Mouse (Mus musculus) hindbrain, embryonic 12.5 days (tissue): ENCODE measurements around the gene Kif3b. TPM values are rescaled to one million over a fixed set of nuclear protein-coding genes. Genes with fewer than 3 reads are reported as not detected.
"Not testable (repeated sequence)": the region's sequence is repeated elsewhere in the genome, so short reads cannot be mapped to it uniquely, and the experiment has no call there.

Experiments
- ATAC-seq: fragments of 200-750 bp; cut with Nextera tagmentation; 2 replicates; pipeline ENCODE4 v1.8.0; 2017; ENCODE audit warnings: moderate TSS enrichment; ENCODE audit not compliant: low FRiP score
- H3K27ac ChIP-seq: fragments of 300-500 bp; sonication (generic); 2 replicates; pipeline ENCODE4 v1.5.1; 2016; ENCODE audit warnings: mild to moderate bottlenecking
- H3K27me3 ChIP-seq: fragments of 300-500 bp; sonication (generic); 2 replicates; pipeline ENCODE4 v1.6.1; 2016; ENCODE audit warnings: mild to moderate bottlenecking
- H3K36me3 ChIP-seq: fragments of 300-500 bp; sonication (generic); 2 replicates; pipeline ENCODE4 v1.6.1; 2016; ENCODE audit warnings: mild to moderate bottlenecking
- H3K4me1 ChIP-seq: fragments of 300-500 bp; sonication (generic); 2 replicates; pipeline ENCODE4 v1.6.1; 2016
- H3K4me2 ChIP-seq: fragments of 300-500 bp; sonication (generic); replicated peaks from 2 replicates; pipeline ENCODE4 v1.6.1; 2016; ENCODE audit warnings: mild to moderate bottlenecking
- H3K4me3 ChIP-seq: fragments of 300-500 bp; sonication (generic); 2 replicates; pipeline ENCODE4 v1.5.1; 2016; ENCODE audit warnings: mild to moderate bottlenecking
- H3K9ac ChIP-seq: fragments of 300-500 bp; sonication (generic); 2 replicates; pipeline ENCODE4 v1.6.1; 2016; ENCODE audit warnings: mild to moderate bottlenecking, moderate library complexity
- H3K9me3 ChIP-seq: fragments of 300-500 bp; sonication (generic); replicated peaks from 2 replicates; pipeline ENCODE4 v1.6.1; 2016; ENCODE audit warnings: mild to moderate bottlenecking
- WGBS: fragments of 180-500 bp; shearing (Covaris S2); methylation state at CpG from one replicate; pipeline ENCODE4 v1.1.7; 2016; 5-methylcytosine and 5-hydroxymethylcytosine counted together
- polyA plus RNA-seq: library from polyadenylated mRNA; unstranded; fragments of >200 nt; fragmentation: Nextera tagmentation; extraction: Ambion mirVana; gene quantifications from 2 replicates; pipeline ENCODE4 v1.2.1, GENCODE M21; 2016

Gene Kif3b
- polyA plus RNA-seq, 1 experiment from 2014 or later, result 12.7 TPM

- H3K36me3 ChIP-seq, result peaks cover 58% of the 10 kb centered on the region
- WGBS, result 89% methylated on average over 2 of the region's 2 CpGs
- H3K27ac ChIP-seq, result no peak overlapping the region
- H3K27me3 ChIP-seq, result no peaks in the 10 kb centered on the region
- no peak for ATAC-seq
- no peak overlapping the region for H3K4me3 ChIP-seq
- H3K9me3 ChIP-seq, result no peaks in the 10 kb centered on the region
- H3K9ac ChIP-seq, result no peak overlapping the region
- no peak overlapping the region for H3K4me2 ChIP-seq
- H3K4me1 ChIP-seq, result peaks cover 11% of the 10 kb centered on the region; the same call in 1 of the 2 replicates
Observed at GRCm38 (mm10) chr2:153354648-153355047, 63.4 kb downstream of the Kif3b start.

- ATAC-seq, result no peak
- Histone ChIP-seq H3K27ac (no peak overlapping the region), H3K4me1 (no peaks in the 10 kb centered on the region), H3K27me3 (no peaks in the 10 kb centered on the region), H3K4me2 (no peak overlapping the region), H3K9me3 (no peaks in the 10 kb centered on the region), H3K36me3 (peaks cover 62% of the 10 kb centered on the region), H3K9ac (no peak overlapping the region), H3K4me3 (no peak overlapping the region)
- WGBS, result 95% methylated on average over 4 of the region's 4 CpGs
Observed at GRCm38 (mm10) chr2:153356784-153357183, 65.6 kb downstream of the Kif3b start.

DNA sequence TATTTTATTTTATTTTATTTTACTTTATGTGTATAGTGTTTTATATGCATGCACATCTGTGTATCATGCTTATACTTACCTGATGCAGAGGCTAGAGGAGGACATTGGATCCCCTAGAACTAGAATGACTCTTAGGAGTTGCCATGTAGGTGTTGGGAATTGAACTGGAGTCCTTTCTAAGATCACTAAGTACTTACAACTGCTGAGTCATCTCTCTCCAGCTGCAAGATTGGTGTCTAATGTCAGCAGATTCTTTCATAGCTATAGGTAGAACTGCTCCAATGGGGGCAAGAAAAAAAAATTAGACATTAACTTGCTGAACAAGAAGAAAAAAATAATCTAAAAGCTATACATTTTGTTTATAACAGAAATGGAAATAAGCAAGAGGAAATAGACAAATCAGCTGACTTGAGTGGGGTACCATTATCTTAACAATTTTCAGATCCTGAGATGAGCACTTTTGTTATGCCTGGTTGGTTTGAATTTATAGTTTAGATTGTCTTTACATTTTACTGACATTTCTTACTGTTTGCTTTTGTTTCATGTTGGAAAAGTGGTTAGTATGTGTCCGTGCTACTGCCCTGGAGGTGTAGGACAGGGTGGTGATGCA is 70.0 kb downstream of the Kif3b start:
- ATAC-seq, result no peak

DNA sequence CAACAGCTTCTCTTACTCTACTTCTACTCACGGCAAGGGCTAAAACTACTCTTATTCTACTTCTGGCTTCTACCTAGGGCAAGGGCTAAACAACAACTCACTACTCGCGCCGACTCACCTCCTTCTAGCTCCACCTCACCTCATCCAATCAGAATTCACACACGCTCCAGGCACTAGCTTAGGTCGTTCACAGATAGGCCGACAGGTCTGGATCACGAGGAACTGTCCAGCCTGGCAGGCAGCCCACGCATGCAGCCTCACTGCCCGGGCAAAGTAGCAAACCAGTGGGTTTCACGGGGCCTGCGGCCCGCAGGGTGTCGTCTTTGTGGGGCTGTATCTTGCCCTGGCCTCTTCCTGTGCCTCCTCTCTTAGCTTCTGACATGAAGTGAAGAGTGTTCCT is 73.3 kb downstream of the Kif3b start:
- not testable (repeated sequence) for H3K9ac ChIP-seq, H3K4me3 ChIP-seq, H3K27ac ChIP-seq, H3K4me2 ChIP-seq, H3K9me3 ChIP-seq, ATAC-seq, H3K4me1 ChIP-seq, H3K27me3 ChIP-seq
- WGBS, result 96% methylated on average over 14 of the region's 14 CpGs
- peaks cover 57% of the 10 kb centered on the region for H3K36me3 ChIP-seq

More for the DNA sequence above, 70.0 kb downstream of the Kif3b start:
- H3K4me3 ChIP-seq, result no peak overlapping the region
- no peak overlapping the region for H3K9ac ChIP-seq
- H3K9me3 ChIP-seq, result no peaks in the 10 kb centered on the region
- H3K4me2 ChIP-seq, result no peak overlapping the region
- no peak overlapping the region for H3K27ac ChIP-seq
- WGBS, result 97% methylated on average over 1 of the region's 1 CpGs
- H3K4me1 ChIP-seq, result no peaks in the 10 kb centered on the region
- no peaks in the 10 kb centered on the region for H3K27me3 ChIP-seq
- peaks cover 61% of the 10 kb centered on the region for H3K36me3 ChIP-seq

DNA sequence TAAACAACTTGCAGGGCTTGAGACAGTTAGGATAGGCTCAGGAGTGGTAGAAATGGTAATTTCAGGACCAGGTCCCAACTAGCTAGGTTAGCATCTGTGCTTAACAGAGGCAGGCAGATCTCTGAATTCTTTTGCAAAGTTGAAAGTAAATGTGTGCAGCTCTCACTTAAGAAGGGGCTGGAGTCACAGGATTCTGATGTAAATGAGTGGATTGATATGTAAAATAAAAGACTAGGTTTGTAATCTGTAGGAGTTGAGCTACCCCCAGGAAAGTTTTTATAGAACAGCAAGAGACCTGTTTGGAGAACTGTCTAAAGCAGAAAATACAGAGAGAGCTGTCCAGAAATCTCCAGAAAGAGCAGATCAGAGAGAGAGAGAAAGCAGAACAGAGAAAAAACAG is 79.7 kb downstream of the Kif3b start:
- peaks cover 28% of the 10 kb centered on the region for H3K36me3 ChIP-seq
- H3K9ac ChIP-seq, result no peak overlapping the region
- H3K4me2 ChIP-seq, result no peak overlapping the region
- no peak overlapping the region for H3K4me3 ChIP-seq
- no peak for ATAC-seq
- H3K4me1 ChIP-seq, result no peaks in the 10 kb centered on the region
- H3K27ac ChIP-seq, result no peak overlapping the region
- no peaks in the 10 kb centered on the region for H3K9me3 ChIP-seq
- no peaks in the 10 kb centered on the region for H3K27me3 ChIP-seq

GRCm38 (mm10) chr2:153375380-153375779 is 84.2 kb downstream of the Kif3b start:
- Histone ChIP-seq H3K36me3 (peaks cover 6% of the 10 kb centered on the region; the same call in 1 of the 2 replicates), H3K9ac (no peak overlapping the region), H3K27ac (no peak overlapping the region), H3K4me3 (no peak overlapping the region), H3K4me1 (no peaks in the 10 kb centered on the region), H3K4me2 (no peak overlapping the region), H3K9me3 (no peaks in the 10 kb centered on the region), H3K27me3 (no peaks in the 10 kb centered on the region)
- ATAC-seq, result no peak
- WGBS, result 89% methylated on average over 2 of the region's 2 CpGs

DNA sequence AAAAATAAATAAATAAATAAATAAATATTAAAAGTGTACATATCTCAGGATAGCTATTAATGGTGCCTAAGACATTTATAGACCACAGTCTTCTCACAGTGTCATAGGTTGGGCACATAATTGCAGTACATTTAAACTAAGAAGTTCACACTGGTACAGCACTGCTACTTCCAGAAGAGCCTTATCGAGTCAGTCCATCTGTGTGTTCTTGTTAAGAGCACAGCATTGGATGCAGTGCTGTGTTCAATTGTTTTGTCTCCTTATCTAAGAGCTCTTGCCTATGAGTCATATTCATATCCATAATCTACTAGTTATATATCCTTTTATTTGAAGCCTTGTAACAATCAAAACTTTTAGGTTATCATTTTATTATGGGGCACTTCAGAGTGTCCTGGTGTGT is 89.3 kb downstream of the Kif3b start:
- no peaks in the 10 kb centered on the region for H3K9me3 ChIP-seq
- no peak overlapping the region for H3K4me2 ChIP-seq
- WGBS, result 97% methylated on average over 1 of the region's 1 CpGs
- H3K4me1 ChIP-seq, result no peaks in the 10 kb centered on the region
- H3K36me3 ChIP-seq, result peaks cover 28% of the 10 kb centered on the region
- no peak overlapping the region for H3K4me3 ChIP-seq
- ATAC-seq, result no peak
- no peak overlapping the region for H3K27ac ChIP-seq
- H3K27me3 ChIP-seq, result no peaks in the 10 kb centered on the region
- no peak overlapping the region for H3K9ac ChIP-seq

Other genes with a start within 250 kb of the Kif3b start
- 2.8 and 3.3 TPM in 2 replicates for gene Ccm2l, start 225.5 kb upstream of the Kif3b start, polyA plus RNA-seq
- 2.9 and 3.5 TPM in 2 replicates for gene Hck, start 182.9 kb upstream of the Kif3b start, polyA plus RNA-seq
- gene Tm9sf4, start 130.1 kb upstream of the Kif3b start, polyA plus RNA-seq, result 83.9 and 84.7 TPM in 2 replicates
- gene Tspyl3, start 66.0 kb upstream of the Kif3b start, polyA plus RNA-seq, result 13.7 and 14.9 TPM in 2 replicates
- 15.5 and 19.0 TPM in 2 replicates for gene Plagl2, start 50.0 kb upstream of the Kif3b start, polyA plus RNA-seq
- gene Pofut1, start 49.9 kb upstream of the Kif3b start, polyA plus RNA-seq, result 5.4 and 5.6 TPM in 2 replicates
- gene Asxl1, start 54.4 kb downstream of the Kif3b start, polyA plus RNA-seq, result 19.1 and 23.7 TPM in 2 replicates
- gene 4930404H24Rik, start 201.4 kb downstream of the Kif3b start, polyA plus RNA-seq, result not detected in 2 replicates
- 33.9 and 36.8 TPM in 2 replicates for gene Nol4l, start 238.6 kb downstream of the Kif3b start, polyA plus RNA-seq